Mouse (Mus musculus): ENCODE measurements at regions not wholly inside any gene's neighbourhood (a gene's known extent, or its start where the extent isn't known, plus 50 kb on each side); places are given as distances from the start of the nearest gene placed in this dataset.

- no peak for TF ChIP-seq MYC (IDR thresholded peaks at IDR 0.05; ENCODE audit: low read depth, low read length)
- no peak for TF ChIP-seq GABPA (IDR thresholded peaks at IDR 0.05; ENCODE audit: insufficient replicate concordance, low read depth, low read length)
- no peak for TF ChIP-seq SIN3A (IDR thresholded peaks at IDR 0.05; ENCODE audit: low read length)
- TF ChIP-seq POLR2AphosphoS2 (IDR thresholded peaks at IDR 0.05; ENCODE audit: low read depth, low read length) = no peak
- TF ChIP-seq CHD1 (IDR thresholded peaks at IDR 0.05; ENCODE audit: low read depth, low read length) = no peak
- no peak for TF ChIP-seq NELFE (IDR thresholded peaks at IDR 0.05; ENCODE audit: low read depth, low read length)
- TF ChIP-seq CTCF (conservative IDR thresholded peaks at IDR 0.05 in 1 of 2, IDR thresholded peaks at IDR 0.05 in 1 of 2; ENCODE audit: low read depth in 2 of 2, low read length in 2 of 2) = no peak
- TF ChIP-seq ZMIZ1 (IDR thresholded peaks at IDR 0.05; ENCODE audit: low read depth, low read length) = no peak
- TF ChIP-seq TBP (conservative IDR thresholded peaks at IDR 0.05; ENCODE audit: low read depth, low read length) = no peak
- TF ChIP-seq MEF2A (IDR thresholded peaks at IDR 0.05; ENCODE audit: borderline replicate concordance, low read depth, low read length) = no peak
- TF ChIP-seq KAT2A (IDR thresholded peaks at IDR 0.05; ENCODE audit: insufficient replicate concordance, low read length) = no peak
- no peak for TF ChIP-seq ELF1 (IDR thresholded peaks at IDR 0.05; ENCODE audit: low read depth, low read length)
- TF ChIP-seq ZNF384 (IDR thresholded peaks at IDR 0.05; ENCODE audit: low read depth, low read length) = no peak
- TF ChIP-seq BHLHE40 (IDR thresholded peaks at IDR 0.05; ENCODE audit: low read depth, low read length) = no peak
- Histone ChIP-seq H3K9ac (ENCODE audit: insufficient read depth, low read depth) (no peak overlapping the region), H3K27me3 (replicated peaks) (no peaks in the 10 kb centered on the region), H3K4me3 (replicated peaks in 1 of 3; ENCODE audit: low read depth in 2 of 3, low read length in 2 of 3, poor library complexity in 1 of 3) (no peak overlapping the region), H3K4me1 (ENCODE audit: control insufficient read depth in 1 of 2, insufficient read depth in 2 of 2) (no peaks in the 10 kb centered on the region), H3K27ac (ENCODE audit: insufficient read depth, low read depth) (no peak overlapping the region), H3K79me2 (replicated peaks; ENCODE audit: control insufficient read depth, extremely low read depth, insufficient read depth, poor library complexity, severe bottlenecking) (no peaks in the 10 kb centered on the region), H3K9me3 (replicated peaks; ENCODE audit: low read length) (no peaks in the 10 kb centered on the region), H3K36me3 (replicated peaks in 1 of 2; ENCODE audit: control insufficient read depth in 1 of 2, insufficient read depth in 1 of 2, low read length in 1 of 2) (no peaks in the 10 kb centered on the region), H3K4me2 (ENCODE audit: insufficient read depth, low read depth, poor library complexity, severe bottlenecking) (no peak overlapping the region)
- no peak for DNase-seq (ENCODE audit: extremely low read depth)
- dilution Hi-C loops (cut with MboI; ENCODE audit: extremely low pct_ligation_motif_present, extremely low pct_unique_long_range_greater_than_20kb, low sequenced_read_pairs) (no loop called here), in situ Hi-C loops (cut with MboI; ENCODE audit: low pct_ligation_motif_present, low pct_unique_long_range_greater_than_20kb, low sequenced_read_pairs) (no loop called here)
Measured at GRCm38 (mm10) chr13:113734134-113734794, 60.0 kb upstream of the Arl15 start.

GRCm38 (mm10) chr13:113733734-113734133, 60.6 kb upstream of the Arl15 start:
- Histone ChIP-seq H3K27ac (ENCODE audit: insufficient read depth, low read depth) (no peak overlapping the region), H3K4me2 (ENCODE audit: insufficient read depth, low read depth, poor library complexity, severe bottlenecking) (no peak overlapping the region), H3K79me2 (replicated peaks; ENCODE audit: control insufficient read depth, extremely low read depth, insufficient read depth, poor library complexity, severe bottlenecking) (no peaks in the 10 kb centered on the region), H3K36me3 (replicated peaks in 1 of 2; ENCODE audit: control insufficient read depth in 1 of 2, insufficient read depth in 1 of 2, low read length in 1 of 2) (no peaks in the 10 kb centered on the region), H3K27me3 (replicated peaks) (no peaks in the 10 kb centered on the region), H3K4me1 (ENCODE audit: control insufficient read depth in 1 of 2, insufficient read depth in 2 of 2) (no peaks in the 10 kb centered on the region), H3K4me3 (replicated peaks in 1 of 3; ENCODE audit: low read depth in 2 of 3, low read length in 2 of 3, poor library complexity in 1 of 3) (no peak overlapping the region), H3K9ac (ENCODE audit: insufficient read depth, low read depth) (no peak overlapping the region), H3K9me3 (replicated peaks; ENCODE audit: low read length) (no peaks in the 10 kb centered on the region)
- DNase-seq (ENCODE audit: extremely low read depth) = no peak
- in situ Hi-C loops (cut with MboI; ENCODE audit: low pct_ligation_motif_present, low pct_unique_long_range_greater_than_20kb, low sequenced_read_pairs) (no loop called here), dilution Hi-C loops (cut with MboI; ENCODE audit: extremely low pct_ligation_motif_present, extremely low pct_unique_long_range_greater_than_20kb, low sequenced_read_pairs) (no loop called here)
- TF ChIP-seq MYC (IDR thresholded peaks at IDR 0.05; ENCODE audit: low read depth, low read length) (no peak), ELF1 (IDR thresholded peaks at IDR 0.05; ENCODE audit: low read depth, low read length) (no peak), POLR2AphosphoS2 (IDR thresholded peaks at IDR 0.05; ENCODE audit: low read depth, low read length) (no peak), JUN (IDR thresholded peaks at IDR 0.05; ENCODE audit: insufficient read depth, low read depth, low read length) (no peak), E2F4 (IDR thresholded peaks at IDR 0.05; ENCODE audit: insufficient replicate concordance, low read depth, low read length) (no peak), ZC3H11A (IDR thresholded peaks at IDR 0.05; ENCODE audit: low read depth, low read length) (no peak), NELFE (IDR thresholded peaks at IDR 0.05; ENCODE audit: low read depth, low read length) (no peak), ZMIZ1 (IDR thresholded peaks at IDR 0.05; ENCODE audit: low read depth, low read length) (no peak)

All from CH12.LX (cell line).